Mouse (Mus musculus) neural tube, embryonic 15.5 days (tissue): ENCODE results near the gene Scarb2. TPM values are rescaled to one million over a fixed set of nuclear protein-coding genes. Genes with fewer than 3 reads are reported as not detected.

Experiments
- ATAC-seq: fragments of 200-750 bp; cut with Nextera tagmentation; 2 replicates; pipeline ENCODE4 v1.8.0; 2017; ENCODE audit warnings: mild to moderate bottlenecking, moderate TSS enrichment, moderate library complexity; ENCODE audit not compliant: low FRiP score
- H3K27ac ChIP-seq: fragments of 300-500 bp; sonication (generic); replicated peaks from 2 replicates; pipeline ENCODE4 v1.5.1; 2015; ENCODE audit warnings: mild to moderate bottlenecking, inconsistent platforms
- H3K27me3 ChIP-seq: fragments of 300-500 bp; sonication (generic); replicated peaks from 2 replicates; pipeline ENCODE4 v1.6.1; 2015; ENCODE audit warnings: inconsistent platforms
- H3K36me3 ChIP-seq: fragments of 300-500 bp; sonication (generic); 2 replicates; pipeline ENCODE4 v1.6.1; 2015; ENCODE audit warnings: inconsistent platforms
- H3K4me1 ChIP-seq: fragments of 300-500 bp; sonication (generic); 2 replicates; pipeline ENCODE4 v1.6.1; 2015; ENCODE audit warnings: inconsistent platforms
- H3K4me2 ChIP-seq: fragments of 300-500 bp; sonication (generic); 2 replicates; pipeline ENCODE4 v1.6.1; 2015; ENCODE audit warnings: inconsistent platforms, mild to moderate bottlenecking, moderate library complexity
- H3K4me3 ChIP-seq: fragments of 300-500 bp; sonication (generic); replicated peaks from 2 replicates; pipeline ENCODE4 v1.5.1; 2015; ENCODE audit warnings: mild to moderate bottlenecking, inconsistent platforms
- H3K9ac ChIP-seq: fragments of 300-500 bp; sonication (generic); replicated peaks from 2 replicates; pipeline ENCODE4 v1.6.1; 2015; ENCODE audit warnings: mild to moderate bottlenecking, inconsistent platforms
- H3K9me3 ChIP-seq: fragments of 300-500 bp; sonication (generic); replicated peaks from 2 replicates; pipeline ENCODE4 v1.6.1; 2016; ENCODE audit warnings: inconsistent platforms
- WGBS: fragments of 180-500 bp; shearing (Covaris S2); methylation state at CpG from one replicate; pipeline ENCODE4 v1.1.7; 2015; ENCODE audit warnings: mixed read lengths; 5-methylcytosine and 5-hydroxymethylcytosine counted together
- polyA plus RNA-seq: library from polyadenylated mRNA; unstranded; fragments of >200 nt; fragmentation: Nextera tagmentation; extraction: Ambion mirVana; gene quantifications from 2 replicates; pipeline ENCODE4 v1.2.1, GENCODE M21; 2015

The Scarb2 gene
- polyA plus RNA-seq, 1 experiment from 2014 or later: 21.3 TPM

GRCm38 (mm10) chr5:92434571-92434985 is 72.1 kb downstream of the Scarb2 start:
- peak; percentile 61 for ATAC-seq
- Histone ChIP-seq H3K4me3 (peak overlapping the region; percentile 94), H3K36me3 (no peaks in the 10 kb centered on the region), H3K9me3 (no peaks in the 10 kb centered on the region), H3K27me3 (no peaks in the 10 kb centered on the region), H3K4me1 (peaks cover 20% of the 10 kb centered on the region), H3K27ac (peak overlapping the region; percentile 85), H3K9ac (peak overlapping the region; percentile 90), H3K4me2 (peak overlapping the region; percentile 84)
- WGBS: under 1% methylated on average over 39 of the region's 39 CpGs

- Histone ChIP-seq H3K4me3 (peak overlapping the region; percentile 94), H3K27ac (no peak overlapping the region), H3K9me3 (no peaks in the 10 kb centered on the region), H3K36me3 (peaks cover 3% of the 10 kb centered on the region), H3K4me2 (peak overlapping the region; percentile 84), H3K27me3 (no peaks in the 10 kb centered on the region), H3K9ac (peak overlapping the region; percentile 90), H3K4me1 (peaks cover 20% of the 10 kb centered on the region)
- no peak for ATAC-seq
- WGBS: 2% methylated on average over 12 of the region's 12 CpGs
These were observed 72.6 kb downstream of the Scarb2 start for GRCm38 (mm10) chr5:92434070-92434469.

- Histone ChIP-seq H3K27ac (no peak overlapping the region), H3K36me3 (peaks cover 27% of the 10 kb centered on the region), H3K4me2 (no peak overlapping the region), H3K9ac (no peak overlapping the region), H3K27me3 (no peaks in the 10 kb centered on the region), H3K4me3 (no peak overlapping the region), H3K4me1 (peaks cover 20% of the 10 kb centered on the region), H3K9me3 (no peaks in the 10 kb centered on the region)
- no peak for ATAC-seq
- 57% methylated on average over 7 of the region's 7 CpGs for WGBS
These were observed 75.0 kb downstream of the Scarb2 start for GRCm38 (mm10) chr5:92431611-92432010.

GRCm38 (mm10) chr5:92430723-92431122 is 75.9 kb downstream of the Scarb2 start:
- no peak overlapping the region for H3K4me3 ChIP-seq
- H3K4me2 ChIP-seq: no peak overlapping the region
- peaks cover 18% of the 10 kb centered on the region for H3K4me1 ChIP-seq
- WGBS: 89% methylated on average over 5 of the region's 5 CpGs
- no peak for ATAC-seq
- no peaks in the 10 kb centered on the region for H3K27me3 ChIP-seq
- no peak overlapping the region for H3K27ac ChIP-seq
- H3K36me3 ChIP-seq: peaks cover 29% of the 10 kb centered on the region
- H3K9me3 ChIP-seq: no peaks in the 10 kb centered on the region
- H3K9ac ChIP-seq: no peak overlapping the region

- ATAC-seq: no peak
- Histone ChIP-seq H3K27ac (no peak overlapping the region), H3K4me3 (no peak overlapping the region), H3K9ac (no peak overlapping the region), H3K27me3 (no peaks in the 10 kb centered on the region), H3K4me1 (no peaks in the 10 kb centered on the region), H3K36me3 (peaks cover 83% of the 10 kb centered on the region), H3K9me3 (no peaks in the 10 kb centered on the region), H3K4me2 (no peak overlapping the region)
- 94% methylated on average over 11 of the region's 11 CpGs for WGBS
These were observed 82.5 kb downstream of the Scarb2 start for GRCm38 (mm10) chr5:92424126-92424525.

GRCm38 (mm10) chr5:92413982-92414375 is 92.7 kb downstream of the Scarb2 start:
- H3K9me3 ChIP-seq: no peaks in the 10 kb centered on the region
- 87% methylated on average over 8 of the region's 8 CpGs for WGBS
- H3K4me1 ChIP-seq: no peaks in the 10 kb centered on the region
- H3K9ac ChIP-seq: no peak overlapping the region
- H3K27ac ChIP-seq: no peak overlapping the region
- H3K36me3 ChIP-seq: peaks cover 39% of the 10 kb centered on the region
- H3K4me2 ChIP-seq: no peak overlapping the region
- no peak overlapping the region for H3K4me3 ChIP-seq
- ATAC-seq: no peak
- no peaks in the 10 kb centered on the region for H3K27me3 ChIP-seq

- no peaks in the 10 kb centered on the region for H3K4me1 ChIP-seq
- H3K4me3 ChIP-seq: no peak overlapping the region
- no peak overlapping the region for H3K27ac ChIP-seq
- WGBS: 87% methylated on average over 11 of the region's 11 CpGs
- H3K4me2 ChIP-seq: no peak overlapping the region
- no peaks in the 10 kb centered on the region for H3K9me3 ChIP-seq
- no peak for ATAC-seq
- no peaks in the 10 kb centered on the region for H3K27me3 ChIP-seq
- H3K9ac ChIP-seq: no peak overlapping the region
- peaks cover 36% of the 10 kb centered on the region for H3K36me3 ChIP-seq
These were observed 93.2 kb downstream of the Scarb2 start for GRCm38 (mm10) chr5:92413271-92413981.

- Histone ChIP-seq H3K9me3 (no peaks in the 10 kb centered on the region), H3K36me3 (peaks cover 19% of the 10 kb centered on the region)
- 66% methylated on average over 7 of the region's 7 CpGs for WGBS
These were observed 95.0 kb downstream of the Scarb2 start for GRCm38 (mm10) chr5:92411461-92412140.

GRCm38 (mm10) chr5:92410486-92410885 is 96.1 kb downstream of the Scarb2 start:
- Histone ChIP-seq H3K9me3 (no peaks in the 10 kb centered on the region), H3K4me1 (no peaks in the 10 kb centered on the region), H3K4me2 (no peak overlapping the region), H3K36me3 (peaks cover 12% of the 10 kb centered on the region), H3K9ac (no peak overlapping the region), H3K27ac (no peak overlapping the region), H3K4me3 (no peak overlapping the region), H3K27me3 (no peaks in the 10 kb centered on the region)
- 85% methylated on average over 5 of the region's 5 CpGs for WGBS
- ATAC-seq: no peak

More at GRCm38 (mm10) chr5:92411461-92412140, 95.0 kb downstream of the Scarb2 start:
- Histone ChIP-seq H3K4me2 (no peak overlapping the region), H3K9ac (no peak overlapping the region), H3K27ac (no peak overlapping the region), H3K4me1 (no peaks in the 10 kb centered on the region), H3K4me3 (no peak overlapping the region), H3K27me3 (no peaks in the 10 kb centered on the region)
- ATAC-seq: no peak

DNA sequence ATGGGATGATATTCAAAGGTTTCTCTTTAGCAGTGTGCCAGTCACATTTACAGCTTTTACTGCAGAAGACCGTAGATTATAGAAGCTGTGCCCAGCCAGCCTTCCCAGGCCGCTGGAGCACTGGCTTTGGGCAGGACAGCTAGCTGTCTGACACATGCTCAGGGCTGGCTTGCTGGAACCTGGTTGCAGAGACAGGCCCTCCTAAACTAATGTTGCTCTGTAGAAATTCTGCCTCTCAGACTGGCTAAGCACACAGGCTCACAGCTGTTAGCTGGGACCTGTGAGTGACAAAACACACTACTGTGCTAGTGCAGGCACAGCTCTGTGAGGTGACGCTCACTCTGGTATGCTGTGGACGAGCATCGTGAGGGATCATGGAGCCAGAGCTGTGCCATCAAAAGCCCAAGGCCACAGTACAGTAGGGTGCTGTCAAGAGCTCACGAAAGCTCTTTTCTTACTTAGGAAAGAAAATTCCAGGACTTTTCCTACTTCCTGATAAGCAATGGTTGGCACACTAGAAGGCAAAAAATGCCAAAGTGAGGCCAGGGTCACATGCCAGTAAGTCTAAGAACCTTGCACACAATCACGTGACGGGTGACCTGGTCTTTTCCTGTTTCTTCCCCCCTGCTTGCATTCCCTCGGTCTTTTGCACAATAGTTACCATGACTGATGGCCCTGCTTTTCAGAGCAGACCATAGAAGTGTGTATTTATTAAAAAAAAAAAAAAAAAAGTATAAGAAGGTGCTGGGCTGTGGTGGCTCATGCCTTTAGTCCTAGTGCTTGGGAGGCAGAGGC is 97.1 kb downstream of the Scarb2 start:
- 81% methylated on average over 9 of the region's 9 CpGs for WGBS
- no peak overlapping the region for H3K9ac ChIP-seq
- no peaks in the 10 kb centered on the region for H3K27me3 ChIP-seq
- H3K9me3 ChIP-seq: no peaks in the 10 kb centered on the region
- peaks cover 5% of the 10 kb centered on the region for H3K36me3 ChIP-seq
- no peak overlapping the region for H3K4me3 ChIP-seq
- H3K4me1 ChIP-seq: no peaks in the 10 kb centered on the region
- no peak for ATAC-seq
- no peak overlapping the region for H3K4me2 ChIP-seq
- no peak overlapping the region for H3K27ac ChIP-seq

DNA sequence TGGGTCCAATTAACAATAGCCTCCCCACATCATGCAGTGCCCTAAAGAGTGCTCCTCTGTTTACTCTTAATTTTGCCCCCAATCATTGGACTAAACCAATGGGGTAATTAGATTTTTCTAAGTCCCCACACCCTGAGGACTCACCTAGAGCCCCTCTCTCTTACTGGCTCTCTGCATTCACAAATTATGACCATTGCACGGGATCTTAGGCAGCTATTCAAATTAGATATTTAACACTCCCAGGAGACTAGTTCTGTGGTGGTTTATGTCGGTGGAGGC is 102.3 kb downstream of the Scarb2 start:
- Histone ChIP-seq H3K4me2 (no peak overlapping the region), H3K9ac (no peak overlapping the region), H3K27me3 (no peaks in the 10 kb centered on the region), H3K9me3 (no peaks in the 10 kb centered on the region), H3K4me1 (peaks cover 3% of the 10 kb centered on the region; the same call in 1 of the 2 replicates), H3K36me3 (no peaks in the 10 kb centered on the region), H3K27ac (no peak overlapping the region), H3K4me3 (no peak overlapping the region)
- no peak for ATAC-seq
- 24% methylated on average over 2 of the region's 2 CpGs for WGBS
